Mouse (Mus musculus): Measurements from ENCODE around the gene Anp32b. TPM values are rescaled to one million over a fixed set of nuclear protein-coding genes. Genes with fewer than 3 reads are reported as not detected.

The Anp32b gene
- polyA plus RNA-seq, 1 experiment from 2014 or later = 72.5 TPM

DNA sequence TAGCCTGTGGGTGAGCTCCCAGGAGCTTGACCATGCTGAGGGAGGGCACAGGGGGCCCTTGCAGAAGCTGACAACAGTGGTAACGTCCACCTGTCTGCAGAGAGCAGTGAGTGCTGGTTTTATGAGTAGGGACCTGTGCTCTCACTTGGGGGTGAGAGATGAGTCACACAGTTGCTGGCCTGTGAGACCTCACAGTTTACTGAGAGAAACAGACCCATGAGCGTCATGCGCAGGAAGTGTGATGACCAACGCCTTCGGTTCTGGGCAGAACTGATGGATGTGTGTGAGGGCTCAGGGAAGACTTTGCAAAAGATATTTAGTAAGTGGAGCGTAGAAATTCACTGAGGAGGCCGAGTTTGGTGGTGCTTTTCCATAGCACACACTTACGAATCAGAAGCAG, 28.1 kb upstream of the Anp32b start:
- no peak overlapping the region for H3K4me3 ChIP-seq (ENCODE audit: low read length)
- no peak overlapping the region for H3K4me2 ChIP-seq (ENCODE audit: low read length)
- H3K9me3 ChIP-seq (ENCODE audit: control insufficient read depth, low read length) = no peaks in the 10 kb centered on the region
- 87% methylated on average over 8 of the region's 8 CpGs for WGBS
- ATAC-seq = no peak
- H3K27ac ChIP-seq (ENCODE audit: low read depth, low read length) = no peak overlapping the region
- H3K36me3 ChIP-seq (ENCODE audit: control insufficient read depth, insufficient read depth, low read length) = no peaks in the 10 kb centered on the region
- H3K4me1 ChIP-seq (ENCODE audit: control insufficient read depth, insufficient read depth, low read depth, low read length) = no peaks in the 10 kb centered on the region
- no peaks in the 10 kb centered on the region for H3K27me3 ChIP-seq (replicated peaks; ENCODE audit: control insufficient read depth, insufficient read depth, low read length)
- no peak overlapping the region for H3K9ac ChIP-seq (ENCODE audit: low read depth, low read length)

DNA sequence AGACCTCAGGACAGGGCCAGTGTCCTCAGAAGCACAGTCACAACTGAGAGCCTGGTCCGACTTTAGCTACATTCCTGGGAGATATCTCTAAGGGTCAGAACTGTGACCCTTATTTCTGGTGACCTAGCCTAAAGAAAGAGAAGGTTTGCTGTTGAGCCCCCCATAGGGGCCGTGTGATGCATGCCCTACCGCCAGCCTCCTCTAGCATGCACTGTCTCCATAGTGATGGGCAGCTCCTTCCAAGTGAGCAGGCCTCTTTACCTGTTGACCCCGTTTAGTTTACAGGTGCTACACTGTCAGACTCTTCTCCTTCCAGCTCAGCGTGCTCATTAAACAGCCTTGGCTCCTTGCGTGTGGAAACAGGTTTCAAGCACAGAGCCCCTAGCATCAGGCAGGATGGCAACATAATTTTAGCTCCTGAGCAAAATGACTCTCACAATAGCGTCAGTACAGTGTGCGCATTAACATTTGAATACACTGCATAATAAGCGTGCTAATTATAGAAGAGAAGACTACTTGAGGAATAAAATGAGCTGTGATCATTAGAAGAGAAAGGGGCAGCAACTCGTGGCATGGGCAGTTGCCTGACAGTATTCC, 21.7 kb upstream of the Anp32b start:
- H3K9me3 ChIP-seq (ENCODE audit: control insufficient read depth, low read length) = no peaks in the 10 kb centered on the region
- H3K4me3 ChIP-seq (ENCODE audit: low read length) = no peak overlapping the region
- H3K4me2 ChIP-seq (ENCODE audit: low read length) = no peak overlapping the region
- H3K27me3 ChIP-seq (replicated peaks; ENCODE audit: control insufficient read depth, insufficient read depth, low read length) = no peaks in the 10 kb centered on the region
- 0 out of 2 replicates have a peak, but pooled peaks have one; percentile 34 for ATAC-seq
- no peak overlapping the region for H3K9ac ChIP-seq (ENCODE audit: low read depth, low read length)
- 34% methylated on average over 10 of the region's 10 CpGs for WGBS
- H3K36me3 ChIP-seq (ENCODE audit: control insufficient read depth, insufficient read depth, low read length) = no peaks in the 10 kb centered on the region
- H3K27ac ChIP-seq (ENCODE audit: low read depth, low read length) = no peak overlapping the region
- H3K4me1 ChIP-seq (ENCODE audit: control insufficient read depth, insufficient read depth, low read depth, low read length) = peaks cover 4% of the 10 kb centered on the region; the same call in 1 of the 2 replicates

DNA sequence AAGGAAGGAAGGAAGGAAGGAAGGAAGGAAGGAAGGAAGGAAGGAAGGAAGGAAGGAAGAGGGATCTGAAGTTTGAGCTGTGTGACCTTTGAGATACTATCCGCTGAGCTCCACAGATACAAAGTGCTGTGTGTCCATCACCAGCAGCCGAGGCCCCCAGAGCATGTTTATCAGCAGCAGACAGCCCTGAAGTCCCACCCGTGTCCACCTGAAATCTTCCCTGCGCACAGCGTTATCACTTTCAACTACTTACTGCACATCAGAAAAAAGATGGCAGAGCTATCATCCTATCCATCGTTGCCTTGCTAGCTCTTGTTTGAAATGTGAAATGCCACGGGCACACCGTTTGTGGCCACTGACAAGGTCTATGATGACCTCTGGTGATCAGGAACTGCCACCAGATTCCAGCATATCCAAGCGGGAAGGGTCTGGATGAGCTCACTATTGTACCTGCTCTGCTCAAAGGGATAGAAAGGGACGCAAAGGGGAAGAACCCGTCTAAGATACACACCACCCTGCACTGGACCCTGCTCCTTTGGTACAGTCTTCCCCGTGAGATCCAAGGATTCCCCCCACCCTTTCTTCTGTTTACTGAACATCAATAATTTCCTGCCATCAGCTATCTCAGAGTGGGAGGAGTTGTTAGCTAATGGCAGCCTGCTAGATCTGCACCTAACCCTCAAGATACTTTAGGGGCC, 18.2 kb upstream of the Anp32b start:
- Histone ChIP-seq H3K27me3 (replicated peaks; ENCODE audit: control insufficient read depth, insufficient read depth, low read length) (no peaks in the 10 kb centered on the region), H3K4me1 (ENCODE audit: control insufficient read depth, insufficient read depth, low read depth, low read length) (peaks cover 4% of the 10 kb centered on the region; the same call in 1 of the 2 replicates), H3K36me3 (ENCODE audit: control insufficient read depth, insufficient read depth, low read length) (no peaks in the 10 kb centered on the region), H3K4me3 (ENCODE audit: low read length) (no peak overlapping the region), H3K4me2 (ENCODE audit: low read length) (no peak overlapping the region), H3K27ac (ENCODE audit: low read depth, low read length) (no peak overlapping the region), H3K9ac (ENCODE audit: low read depth, low read length) (no peak overlapping the region), H3K9me3 (ENCODE audit: control insufficient read depth, low read length) (no peaks in the 10 kb centered on the region)
- WGBS = 92% methylated on average over 12 of the region's 12 CpGs
- ATAC-seq = no peak

DNA sequence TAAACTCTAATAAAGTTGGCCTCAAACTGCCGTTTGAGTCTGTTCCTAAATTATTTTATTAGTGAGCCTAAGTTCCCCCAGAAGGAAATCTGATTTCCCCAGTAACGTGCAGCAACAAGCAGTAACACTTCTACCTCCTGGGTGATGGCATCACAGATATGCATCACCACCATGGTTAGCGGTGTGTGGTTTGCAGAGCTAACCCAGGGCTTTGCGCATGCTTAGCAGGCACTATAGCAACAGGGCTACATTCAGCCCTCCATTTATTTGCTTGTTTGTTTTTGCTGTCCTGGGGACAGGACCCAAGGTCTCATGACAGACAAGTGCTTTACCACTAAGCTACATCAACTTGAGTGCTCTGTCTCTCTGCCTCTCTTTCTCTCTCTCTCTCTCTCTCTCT, 8.2 kb upstream of the Anp32b start:
- Histone ChIP-seq H3K36me3 (ENCODE audit: control insufficient read depth, insufficient read depth, low read length) (no peaks in the 10 kb centered on the region), H3K4me1 (ENCODE audit: control insufficient read depth, insufficient read depth, low read depth, low read length) (no peaks in the 10 kb centered on the region), H3K27ac (ENCODE audit: low read depth, low read length) (no peak overlapping the region), H3K9ac (ENCODE audit: low read depth, low read length) (no peak overlapping the region), H3K4me2 (ENCODE audit: low read length) (no peak overlapping the region), H3K27me3 (replicated peaks; ENCODE audit: control insufficient read depth, insufficient read depth, low read length) (no peaks in the 10 kb centered on the region), H3K4me3 (ENCODE audit: low read length) (no peak overlapping the region), H3K9me3 (ENCODE audit: control insufficient read depth, low read length) (no peaks in the 10 kb centered on the region)
- ATAC-seq = no peak
- 69% methylated on average over 4 of the region's 4 CpGs for WGBS

DNA sequence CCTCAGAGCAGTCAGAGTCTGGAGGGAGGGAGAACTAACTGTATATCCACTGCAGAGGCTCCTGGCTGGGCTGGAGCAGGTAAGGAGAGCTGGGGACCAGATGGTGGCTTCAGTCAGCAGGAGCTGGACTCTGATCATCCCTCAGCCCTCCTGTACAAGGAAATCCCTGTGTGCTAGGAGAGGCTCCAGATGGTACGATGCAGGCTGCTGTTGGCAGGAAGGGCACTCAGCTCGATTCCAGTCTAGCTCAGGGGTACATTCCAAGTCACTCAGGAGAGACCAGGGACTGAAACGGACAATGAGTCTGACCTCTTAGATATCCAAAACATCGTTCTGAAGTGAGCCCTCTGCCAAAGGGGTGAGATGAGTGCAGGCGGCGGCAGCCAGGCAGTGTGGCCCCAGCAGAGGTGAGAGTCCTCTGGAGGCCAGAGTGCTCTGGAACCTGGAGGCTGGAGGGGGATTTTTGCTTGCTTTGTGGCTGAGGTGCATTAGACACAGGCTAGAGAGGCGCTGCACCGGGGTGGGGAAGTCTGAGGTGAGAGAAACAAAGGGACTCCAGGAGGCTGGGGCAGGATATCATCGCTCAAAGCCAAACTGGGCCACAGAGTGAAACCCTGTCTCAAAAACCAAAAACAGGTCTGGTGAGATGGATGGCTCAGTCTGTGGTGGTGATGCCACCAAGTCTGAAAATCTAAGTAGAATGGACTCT, 5.3 kb upstream of the Anp32b start:
- Histone ChIP-seq H3K36me3 (ENCODE audit: control insufficient read depth, insufficient read depth, low read length) (no peaks in the 10 kb centered on the region), H3K27me3 (replicated peaks; ENCODE audit: control insufficient read depth, insufficient read depth, low read length) (no peaks in the 10 kb centered on the region), H3K4me3 (ENCODE audit: low read length) (no peak overlapping the region), H3K4me1 (ENCODE audit: control insufficient read depth, insufficient read depth, low read depth, low read length) (peaks cover 2% of the 10 kb centered on the region), H3K9ac (ENCODE audit: low read depth, low read length) (no peak overlapping the region), H3K4me2 (ENCODE audit: low read length) (no peak overlapping the region), H3K27ac (ENCODE audit: low read depth, low read length) (no peak overlapping the region), H3K9me3 (ENCODE audit: control insufficient read depth, low read length) (no peaks in the 10 kb centered on the region)
- ATAC-seq = no peak
- 48% methylated on average over 9 of the region's 9 CpGs for WGBS

DNA sequence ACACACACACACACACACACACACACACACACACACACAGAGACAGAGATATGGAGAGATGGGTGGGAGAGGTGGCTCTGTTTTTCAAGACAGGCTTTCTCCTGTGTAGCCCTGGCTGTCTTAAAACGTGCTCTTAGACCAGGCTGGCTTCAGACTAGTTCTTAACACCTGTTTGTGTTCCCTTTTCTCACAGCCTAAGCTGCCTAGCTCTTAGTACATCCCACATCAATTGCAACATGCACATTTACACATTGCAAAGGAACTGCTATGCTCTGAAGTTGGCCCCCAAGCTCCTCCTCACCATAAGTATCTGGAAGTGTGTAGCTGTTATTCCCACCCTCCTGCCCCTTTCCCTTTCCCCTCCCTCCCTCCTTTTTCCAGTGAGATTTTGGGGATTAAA, 3.2 kb upstream of the Anp32b start:
- H3K4me1 ChIP-seq (ENCODE audit: control insufficient read depth, insufficient read depth, low read depth, low read length) = peaks cover 4% of the 10 kb centered on the region
- H3K4me2 ChIP-seq (ENCODE audit: low read length) = no peak overlapping the region
- no peaks in the 10 kb centered on the region for H3K27me3 ChIP-seq (replicated peaks; ENCODE audit: control insufficient read depth, insufficient read depth, low read length)
- H3K27ac ChIP-seq (ENCODE audit: low read depth, low read length) = no peak overlapping the region
- ATAC-seq = no peak
- WGBS = 74% methylated on average over 1 of the region's 1 CpGs
- no peaks in the 10 kb centered on the region for H3K36me3 ChIP-seq (ENCODE audit: control insufficient read depth, insufficient read depth, low read length)
- no peak overlapping the region for H3K9ac ChIP-seq (ENCODE audit: low read depth, low read length)
- H3K4me3 ChIP-seq (ENCODE audit: low read length) = no peak overlapping the region
- H3K9me3 ChIP-seq (ENCODE audit: control insufficient read depth, low read length) = no peaks in the 10 kb centered on the region

DNA sequence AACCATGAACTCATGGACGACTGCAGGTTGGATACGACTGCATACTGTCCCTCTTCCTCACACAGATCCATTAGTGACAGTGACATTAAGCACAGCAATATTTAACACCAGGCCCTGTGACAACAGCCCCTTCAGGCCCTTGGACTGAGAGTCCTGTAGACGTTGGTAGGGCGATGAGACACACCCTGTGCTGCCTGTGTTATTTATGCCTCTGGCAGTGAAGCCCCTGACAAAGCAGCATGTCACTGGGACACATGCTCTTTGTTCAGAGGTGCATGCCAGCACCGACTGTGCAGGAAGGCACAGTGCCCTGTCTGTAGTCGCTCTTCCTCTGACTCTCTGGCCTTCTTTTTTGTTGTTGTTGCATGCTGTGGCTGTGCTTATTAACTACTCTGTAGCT, 1.8 kb upstream of the Anp32b start:
- Histone ChIP-seq H3K27me3 (replicated peaks; ENCODE audit: control insufficient read depth, insufficient read depth, low read length) (no peaks in the 10 kb centered on the region), H3K27ac (ENCODE audit: low read depth, low read length) (no peak overlapping the region), H3K4me2 (ENCODE audit: low read length) (no peak overlapping the region), H3K36me3 (ENCODE audit: control insufficient read depth, insufficient read depth, low read length) (no peaks in the 10 kb centered on the region), H3K4me1 (ENCODE audit: control insufficient read depth, insufficient read depth, low read depth, low read length) (peaks cover 18% of the 10 kb centered on the region), H3K9me3 (ENCODE audit: control insufficient read depth, low read length) (no peaks in the 10 kb centered on the region), H3K9ac (ENCODE audit: low read depth, low read length) (no peak overlapping the region), H3K4me3 (ENCODE audit: low read length) (no peak overlapping the region)
- no peak for ATAC-seq
- WGBS = 32% methylated on average over 6 of the region's 6 CpGs

DNA sequence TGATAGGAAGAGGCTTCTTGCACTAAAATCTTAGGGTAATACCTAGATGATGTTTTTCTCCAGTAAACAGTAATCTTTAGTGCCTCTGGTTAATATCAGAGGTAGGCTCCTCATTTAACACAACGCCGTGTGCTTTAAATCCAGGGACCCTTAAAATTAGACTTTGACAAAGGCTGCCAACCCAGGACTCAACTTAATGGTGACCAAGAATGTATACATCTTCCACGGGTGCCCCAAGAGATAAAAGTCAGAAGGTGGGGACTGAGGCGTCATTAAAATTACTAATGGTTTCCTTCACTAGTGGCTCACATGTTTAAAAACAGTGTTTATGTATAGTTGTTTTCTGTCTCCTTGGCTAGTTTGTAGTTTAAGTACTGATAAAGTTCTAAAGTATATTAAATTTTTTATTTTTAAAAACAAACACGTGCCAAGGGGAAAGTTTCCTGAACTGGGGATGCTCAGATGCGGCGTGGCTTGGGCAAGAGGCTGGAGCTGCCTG, 633 bp upstream of the Anp32b start:
- Histone ChIP-seq H3K27ac (ENCODE audit: low read depth, low read length) (peak overlapping the region; percentile 98), H3K4me2 (ENCODE audit: low read length) (peak overlapping the region; percentile 76), H3K36me3 (ENCODE audit: control insufficient read depth, insufficient read depth, low read length) (no peaks in the 10 kb centered on the region), H3K9me3 (ENCODE audit: control insufficient read depth, low read length) (no peaks in the 10 kb centered on the region), H3K9ac (ENCODE audit: low read depth, low read length) (peak overlapping the region; percentile 99), H3K27me3 (replicated peaks; ENCODE audit: control insufficient read depth, insufficient read depth, low read length) (no peaks in the 10 kb centered on the region), H3K4me1 (ENCODE audit: control insufficient read depth, insufficient read depth, low read depth, low read length) (peaks cover 20% of the 10 kb centered on the region), H3K4me3 (ENCODE audit: low read length) (peak overlapping the region; percentile 96)
- no peak for ATAC-seq
- WGBS = 33% methylated on average over 7 of the region's 7 CpGs

DNA sequence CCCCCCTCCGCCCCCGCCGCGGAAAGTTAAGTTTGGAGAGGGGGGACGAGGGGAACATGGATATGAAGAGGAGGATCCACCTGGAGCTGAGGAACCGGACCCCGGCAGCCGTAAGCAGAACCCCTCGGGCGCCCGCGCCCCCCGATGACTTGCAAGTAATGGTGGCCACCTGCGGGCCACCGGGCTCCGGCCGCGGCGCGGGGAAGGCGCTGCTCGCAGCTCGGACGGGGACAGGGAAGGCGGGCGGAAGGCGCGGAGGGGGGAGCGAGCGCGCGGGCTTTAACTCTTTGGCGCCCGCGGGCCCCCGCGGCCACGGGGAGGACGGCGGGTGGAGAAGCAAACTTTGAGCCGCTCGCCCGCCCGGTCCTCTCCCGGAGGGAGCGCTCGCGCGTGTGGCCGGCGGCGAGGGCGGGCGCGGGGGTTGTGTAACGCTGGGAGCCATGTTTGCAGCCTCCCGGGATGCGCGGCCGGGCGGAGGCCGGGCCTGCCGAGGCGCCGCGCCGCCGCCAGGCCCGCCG, 597 bp downstream of the Anp32b start:
- 1% methylated on average over 27 of the region's 70 CpGs for WGBS
- no peaks in the 10 kb centered on the region for H3K27me3 ChIP-seq (replicated peaks; ENCODE audit: control insufficient read depth, insufficient read depth, low read length)
- H3K4me3 ChIP-seq (ENCODE audit: low read length) = peak overlapping the region; percentile 96
- peak overlapping the region; percentile 99 for H3K9ac ChIP-seq (ENCODE audit: low read depth, low read length)
- H3K4me2 ChIP-seq (ENCODE audit: low read length) = peak overlapping the region; percentile 76
- ATAC-seq = peak; percentile 49
- H3K27ac ChIP-seq (ENCODE audit: low read depth, low read length) = peak overlapping the region; percentile 98
- H3K9me3 ChIP-seq (ENCODE audit: control insufficient read depth, low read length) = no peaks in the 10 kb centered on the region
- peaks cover 20% of the 10 kb centered on the region for H3K4me1 ChIP-seq (ENCODE audit: control insufficient read depth, insufficient read depth, low read depth, low read length)
- H3K36me3 ChIP-seq (ENCODE audit: control insufficient read depth, insufficient read depth, low read length) = no peaks in the 10 kb centered on the region
